Mouse (Mus musculus): ENCODE results near the gene Abcb5.

DNA sequence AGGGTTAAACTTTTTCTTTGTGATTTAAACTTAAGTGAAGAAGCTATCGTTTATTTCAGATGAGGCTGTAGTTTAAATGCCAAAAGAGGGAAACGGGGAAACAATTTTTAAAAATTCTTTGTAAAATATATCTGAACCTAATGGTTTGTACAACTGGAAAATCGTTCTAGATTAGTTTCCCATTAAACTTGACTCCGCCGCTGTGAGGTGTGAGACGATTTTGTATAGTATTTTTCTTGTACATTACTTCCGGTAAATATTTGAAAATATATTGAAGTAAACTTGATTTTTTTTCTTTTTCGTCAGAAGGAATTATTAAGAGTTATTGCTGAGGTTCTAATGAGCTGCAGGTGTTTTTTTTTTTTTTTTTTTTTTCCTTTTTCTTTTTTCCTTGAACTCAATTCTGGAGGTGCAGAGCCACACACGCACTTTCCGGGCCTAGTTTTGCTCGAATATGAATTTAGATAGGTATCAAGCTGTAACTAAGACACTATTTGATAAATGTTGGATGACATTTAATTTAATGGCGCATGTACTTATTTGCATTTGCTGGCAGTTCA is 115.3 kb downstream of the Abcb5 start:
- TF ChIP-seq CTCF (IDR thresholded peaks at IDR 0.05) (no peak), EP300 (IDR thresholded peaks at IDR 0.05) (no peak)

All from lung, postnatal 0 days (tissue).